ENCODE assay signal across 10 mouse cellular contexts in genomic region chr12:85531638-85532037, GRCm38 (mm10). TPM values are rescaled to one million over a fixed set of nuclear protein-coding genes. Genes with fewer than 3 reads are reported as not detected.
DNase-seq lines count a peak whose midpoint lies in the region; ATAC-seq and TF ChIP-seq lines count a peak whose summit lies in the region.
"Had no signal": no experiment of that assay in that cellular context is flagged by ENCODE, and none has a peak within 500 bp of the region (broad histone marks: within the 10 kb centered on the region; RNA-seq: fewer than 3 reads in every experiment).

No protein-coding gene starts in this region.

- no peak overlapping the region for H3K4me3 ChIP-seq in layer of hippocampus, adult 2 months
- H3K4me3 ChIP-seq in CH12.LX (replicated peaks in 1 of 3; ENCODE audit: low read depth in 2 of 3, low read length in 2 of 3, poor library complexity in 1 of 3), result no peak overlapping the region
- no peak overlapping the region for H3K4me3 ChIP-seq in bone marrow, adult 2 months (replicated peaks; ENCODE audit: control insufficient read depth, low read depth, low read length)
- no peak overlapping the region for H3K4me3 ChIP-seq in midbrain, embryonic 13.5 days (replicated peaks)
- H3K4me3 ChIP-seq: liver, embryonic 13.5 days had no signal

- no peak for ATAC-seq in midbrain, embryonic 13.5 days

- 74% methylated on average over 1 of the region's 1 CpGs for WGBS in bone marrow, adult 2 months
- WGBS in midbrain, embryonic 13.5 days, result 92% methylated on average over 1 of the region's 1 CpGs

- TF ChIP-seq EP300 in CH12.LX (IDR thresholded peaks at IDR 0.05; ENCODE audit: low read length), result no peak; the same call in 1 of the 2 replicates

- no peak overlapping the region for H3K9ac ChIP-seq in CH12.LX (ENCODE audit: insufficient read depth, low read depth)
- H3K9ac ChIP-seq in midbrain, embryonic 13.5 days (replicated peaks), result no peak overlapping the region
- H3K9ac ChIP-seq: liver, embryonic 13.5 days had no signal

- no peak for TF ChIP-seq POLR2A in CH12.LX (IDR thresholded peaks at IDR 0.05; ENCODE audit: low read depth, low read length)
- TF ChIP-seq POLR2A in bone marrow, adult 2 months (IDR thresholded peaks at IDR 0.05; ENCODE audit: borderline replicate concordance, control insufficient read depth, low read depth, low read length), result no peak

- TF ChIP-seq CTCF in layer of hippocampus, adult 2 months (conservative IDR thresholded peaks at IDR 0.05), result peak; percentile 61
- peak in 1 of 2 experiments; percentile 48; a peak in 2 of 4 replicates for TF ChIP-seq CTCF in CH12.LX (conservative IDR thresholded peaks at IDR 0.05 in 1 of 2, IDR thresholded peaks at IDR 0.05 in 1 of 2; ENCODE audit: low read depth in 2 of 2, low read length in 2 of 2)
- peak; percentile 19; the same call in 1 of the 2 replicates for TF ChIP-seq CTCF in bone marrow, adult 2 months (IDR thresholded peaks at IDR 0.05; ENCODE audit: control insufficient read depth, insufficient read depth, low read length)

- in situ Hi-C loops in CH12.LX (cut with MboI; ENCODE audit: low pct_ligation_motif_present, low pct_unique_long_range_greater_than_20kb, low sequenced_read_pairs), result loop anchor here (5.0 kb wide), 1 partner anchor 36 kb away; no protein-coding TSS in a partner anchor

- TF ChIP-seq RAD21 in CH12.LX (IDR thresholded peaks at IDR 0.05; ENCODE audit: low read depth, low read length), result peak; percentile 13

- no peaks in the 10 kb centered on the region for H3K79me2 ChIP-seq in CH12.LX (replicated peaks; ENCODE audit: control insufficient read depth, extremely low read depth, insufficient read depth, poor library complexity, severe bottlenecking)

- no peak overlapping the region for H3K4me2 ChIP-seq in CH12.LX (ENCODE audit: insufficient read depth, low read depth, poor library complexity, severe bottlenecking)
- H3K4me2 ChIP-seq in midbrain, embryonic 13.5 days (replicated peaks), result no peak overlapping the region
- H3K4me2 ChIP-seq: liver, embryonic 13.5 days had no signal

- no peak for DNase-seq in layer of hippocampus, adult 2 months (ENCODE audit: low spot score in 2 of 2)
- no peak for DNase-seq in layer of hippocampus, adult 11-12 months (ENCODE audit: low spot score)
- no peak for DNase-seq in CH12.LX (ENCODE audit: extremely low read depth)
- peak; percentile 20 for DNase-seq in naive thymus-derived CD4-positive, alpha-beta T cell, adult 2 months (ENCODE audit: low read depth)
- no peak for DNase-seq in left cerebral cortex, adult 8-10 months (ENCODE audit: low spot score in 2 of 2)
- DNase-seq: cerebellum, postnatal 10 days; kidney, adult 8-10 months; liver, embryonic 13.5 days had no signal

- no peaks in the 10 kb centered on the region for H3K27me3 ChIP-seq in CH12.LX (replicated peaks)
- no peaks in the 10 kb centered on the region for H3K27me3 ChIP-seq in midbrain, embryonic 13.5 days
- H3K27me3 ChIP-seq: liver, embryonic 13.5 days had no signal

- H3K4me1 ChIP-seq in CH12.LX (ENCODE audit: control insufficient read depth in 1 of 2, insufficient read depth in 2 of 2), result peaks cover 21 to 70% of the 10 kb centered on the region in 2 experiments
- peaks cover 3% of the 10 kb centered on the region for H3K4me1 ChIP-seq in bone marrow, adult 2 months (ENCODE audit: control insufficient read depth, insufficient read depth, low read length)
- no peaks in the 10 kb centered on the region for H3K4me1 ChIP-seq in midbrain, embryonic 13.5 days (replicated peaks)

- H3K27ac ChIP-seq in layer of hippocampus, adult 2 months, result no peak overlapping the region
- H3K27ac ChIP-seq in CH12.LX (ENCODE audit: insufficient read depth, low read depth), result no peak overlapping the region
- no peak overlapping the region for H3K27ac ChIP-seq in bone marrow, adult 2 months (ENCODE audit: control insufficient read depth, insufficient read depth, low read depth, low read length, poor library complexity)
- H3K27ac ChIP-seq in midbrain, embryonic 13.5 days, result no peak overlapping the region
- H3K27ac ChIP-seq: liver, embryonic 13.5 days had no signal

- H3K36me3 ChIP-seq in CH12.LX (replicated peaks in 1 of 2; ENCODE audit: control insufficient read depth in 1 of 2, insufficient read depth in 1 of 2, low read length in 1 of 2), result peaks cover 0 to 10% of the 10 kb centered on the region in 2 experiments
- no peaks in the 10 kb centered on the region for H3K36me3 ChIP-seq in midbrain, embryonic 13.5 days
- H3K36me3 ChIP-seq: liver, embryonic 13.5 days had no signal

- dilution Hi-C loops in CH12.LX (cut with MboI; ENCODE audit: extremely low pct_ligation_motif_present, extremely low pct_unique_long_range_greater_than_20kb, low sequenced_read_pairs), result no loop called here

- H3K9me3 ChIP-seq in CH12.LX (replicated peaks; ENCODE audit: low read length), result peaks cover 8% of the 10 kb centered on the region
- no peaks in the 10 kb centered on the region for H3K9me3 ChIP-seq in midbrain, embryonic 13.5 days
- H3K9me3 ChIP-seq: liver, embryonic 13.5 days had no signal

TF ChIP-seq in CH12.LX, 34 proteins besides CTCF, POLR2A, EP300 and RAD21:
- TF ChIP-seq MYC (IDR thresholded peaks at IDR 0.05; ENCODE audit: low read depth, low read length) (peak; percentile 38; the same call in 1 of the 2 replicates), PAX5 (IDR thresholded peaks at IDR 0.05; ENCODE audit: low read length) (no peak), SMC3 (IDR thresholded peaks at IDR 0.05; ENCODE audit: low read depth, low read length) (peak; percentile 15; the same call in 1 of the 2 replicates), RCOR1 (conservative IDR thresholded peaks at IDR 0.05; ENCODE audit: low read depth, low read length) (no peak), POLR2AphosphoS2 (IDR thresholded peaks at IDR 0.05; ENCODE audit: low read depth, low read length) (no peak), ZNF384 (IDR thresholded peaks at IDR 0.05; ENCODE audit: low read depth, low read length) (no peak), MAX (IDR thresholded peaks at IDR 0.05; ENCODE audit: low read length) (peak; percentile 14; the same call in 1 of the 2 replicates), IRF4 (IDR thresholded peaks at IDR 0.05; ENCODE audit: low read depth, low read length) (peak; percentile 1; the same call in 1 of the 2 replicates), SIN3A (IDR thresholded peaks at IDR 0.05; ENCODE audit: low read length) (no peak), GABPA (IDR thresholded peaks at IDR 0.05; ENCODE audit: insufficient replicate concordance, low read depth, low read length) (no peak)

RNA-seq across cellular contexts. Expression of gene Fos, which starts 57.9 kb away (rescaled TPM):
- total RNA-seq in layer of hippocampus, adult 2 months (2021), result 10 to 100 TPM in 1 of 2 experiments, 1 to 10 TPM in 1; 8.9 to 13.7 TPM
- total RNA-seq in CH12.LX (2012; rRNA removed), result 0.17 and 0.21 TPM in 2 replicates
- 0.20 and 0.76 TPM in 2 replicates for total RNA-seq in CH12.LX (2014; rRNA removed)
- polyA plus RNA-seq in CH12.LX (2012; ENCODE audit: insufficient read length, low read depth), result 0.11 and 0.26 TPM in 2 replicates
- 8.6 TPM in 1 of 2 replicates, not detected in the other for polyA plus RNA-seq in bone marrow, adult 2 months (2011; ENCODE audit: insufficient read depth, insufficient read length, low replicate concordance, missing spikeins)
- 10 to 100 TPM in 3 of 4 experiments, 1 to 10 TPM in 1; 5.8 to 37.3 (median 25.8) TPM for total RNA-seq in left cerebral cortex, adult 8-10 months (2022)
- polyA plus RNA-seq in midbrain, embryonic 13.5 days (2015; fragmentation: Nextera tagmentation; extraction: Ambion mirVana), result 0.82 and 0.90 TPM in 2 replicates
